Mouse (Mus musculus): ENCODE results near the gene Sephs1.
"Not testable (repeated sequence)": the region's sequence is repeated elsewhere in the genome, so short reads cannot be mapped to it uniquely, and the experiment has no call there.

The Sephs1 gene

DNA sequence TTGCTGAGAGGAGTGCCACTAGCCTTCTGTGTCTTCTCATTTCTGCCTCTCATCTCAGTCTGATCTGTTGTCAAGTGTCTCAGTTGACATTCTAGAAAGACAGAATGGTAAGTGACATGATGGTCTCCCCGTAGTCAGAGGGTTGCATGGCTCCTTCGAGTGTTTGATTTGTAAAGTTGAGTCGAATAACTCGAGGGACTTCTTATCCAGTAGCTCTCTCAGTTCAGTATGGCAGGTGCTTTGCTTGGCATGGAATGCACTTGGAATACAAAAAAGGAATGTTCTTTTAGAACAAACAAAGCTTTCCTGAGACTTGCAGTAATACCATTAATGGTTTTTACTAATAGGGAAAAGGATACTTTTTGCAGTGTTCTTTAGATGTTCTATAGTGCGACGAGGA lies 25.8 kb downstream of the Sephs1 start:
- no peak for DNase-seq (ENCODE audit: low read depth, low spot score)

DNA sequence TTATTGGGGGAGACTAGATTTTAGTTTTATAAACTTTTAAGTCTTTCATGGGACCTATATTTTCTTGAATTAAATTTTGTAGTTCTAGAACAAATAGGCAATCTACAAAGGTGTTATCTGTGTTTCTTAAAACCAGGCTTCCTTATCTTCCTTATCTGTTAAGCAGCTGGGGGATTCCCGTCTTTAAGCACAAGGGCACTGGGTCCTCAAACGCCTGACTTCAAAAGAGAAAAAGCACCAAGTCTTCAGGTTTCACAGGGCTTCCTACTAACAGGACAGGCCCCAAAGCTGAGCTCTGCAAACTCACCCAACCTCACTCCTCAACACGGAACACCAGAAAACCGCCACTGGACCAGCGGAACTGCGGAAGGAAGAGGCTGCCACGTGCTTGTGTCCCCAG lies 26.6 kb downstream of the Sephs1 start:
- DNase-seq (ENCODE audit: low read depth, low spot score) = peak; percentile 56

DNA sequence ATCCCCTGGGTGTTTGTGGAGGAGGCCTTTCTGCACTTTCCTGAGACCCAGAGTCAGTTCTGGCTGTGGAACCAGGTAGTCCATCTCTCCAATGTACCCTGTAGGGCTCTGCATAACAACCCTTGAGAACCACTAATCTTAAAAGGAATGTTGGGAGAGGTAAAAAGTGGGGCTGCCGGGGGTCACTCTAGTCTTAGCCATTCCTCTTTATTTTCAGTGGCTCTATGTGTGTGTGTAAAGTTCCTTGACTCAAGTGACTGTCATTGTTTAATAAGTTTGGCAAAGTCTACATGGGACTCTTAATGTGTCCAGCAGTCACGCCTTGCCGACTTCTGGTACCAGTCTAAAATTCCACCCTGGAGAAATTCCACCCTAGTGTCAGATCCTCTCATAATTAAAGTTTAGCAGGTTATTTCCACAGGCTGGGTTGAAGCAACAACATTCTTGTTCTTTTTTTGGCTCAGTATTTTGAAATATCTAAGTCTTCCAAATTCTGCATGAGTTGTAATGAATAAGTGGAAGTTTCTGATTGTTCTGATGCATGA lies 27.5 kb downstream of the Sephs1 start:
- DNase-seq (ENCODE audit: low read depth, low spot score) = no peak

DNA sequence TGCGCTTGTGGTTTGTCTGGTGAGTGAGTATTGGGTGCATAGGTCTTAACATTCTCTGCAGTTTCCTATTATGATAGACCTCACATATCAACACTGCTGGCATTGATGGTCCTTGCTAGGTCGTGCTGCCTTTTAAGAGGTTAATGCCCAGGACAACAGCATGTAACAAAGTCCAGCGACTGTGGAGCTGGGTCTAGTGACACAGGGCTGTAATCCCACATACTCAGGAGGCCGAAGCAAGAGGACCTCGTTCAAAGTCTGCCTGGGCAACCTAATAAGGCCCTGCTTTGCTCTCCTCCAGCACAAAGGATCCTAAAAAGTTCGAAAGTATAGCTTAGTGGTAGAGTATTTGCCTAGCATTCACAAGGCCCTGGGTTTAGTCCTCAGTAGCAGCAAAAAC lies 28.5 kb downstream of the Sephs1 start:
- no peak for DNase-seq (ENCODE audit: low read depth, low spot score)

DNA sequence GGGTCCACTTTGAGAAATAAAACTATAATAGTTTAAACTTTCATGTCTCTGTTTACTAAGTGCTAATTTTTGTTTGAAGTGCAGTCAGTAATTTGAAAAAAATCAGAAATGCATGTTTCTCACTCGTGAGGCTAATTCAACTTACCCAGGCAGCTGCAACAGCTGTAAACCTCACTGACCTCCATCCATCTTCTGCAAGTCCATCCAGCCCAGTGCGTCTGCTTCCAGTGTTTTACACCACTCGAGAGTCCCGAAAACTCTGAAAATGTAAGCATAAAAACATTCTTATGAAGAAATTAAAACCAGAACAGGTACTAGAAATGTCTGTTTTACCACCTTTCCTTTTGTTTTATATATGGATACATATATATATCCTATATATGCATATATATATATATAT lies 29.2 kb downstream of the Sephs1 start:
- no peak for DNase-seq (ENCODE audit: low read depth, low spot score)

DNA sequence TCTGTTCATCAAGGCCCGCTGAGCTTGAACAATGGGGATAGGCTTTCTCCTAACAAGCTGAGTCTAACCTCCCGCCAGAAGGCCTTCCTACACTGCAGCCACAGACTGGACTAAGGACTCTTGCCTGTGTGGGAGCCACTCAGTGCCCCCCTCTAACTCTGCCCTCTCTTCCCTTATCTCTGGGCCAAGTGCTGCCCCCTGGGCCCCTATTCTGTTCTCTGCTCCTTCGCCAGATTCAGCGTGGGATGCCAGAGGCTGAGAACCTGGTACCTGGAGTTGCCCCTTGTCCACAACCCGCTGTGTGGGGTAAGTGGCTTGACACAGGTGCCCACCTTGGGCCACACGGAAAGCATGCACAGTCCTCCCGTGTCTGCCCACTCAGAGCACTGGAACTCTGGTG lies 32.6 kb downstream of the Sephs1 start:
- DNase-seq (ENCODE audit: low read depth, low spot score) = no peak

DNA sequence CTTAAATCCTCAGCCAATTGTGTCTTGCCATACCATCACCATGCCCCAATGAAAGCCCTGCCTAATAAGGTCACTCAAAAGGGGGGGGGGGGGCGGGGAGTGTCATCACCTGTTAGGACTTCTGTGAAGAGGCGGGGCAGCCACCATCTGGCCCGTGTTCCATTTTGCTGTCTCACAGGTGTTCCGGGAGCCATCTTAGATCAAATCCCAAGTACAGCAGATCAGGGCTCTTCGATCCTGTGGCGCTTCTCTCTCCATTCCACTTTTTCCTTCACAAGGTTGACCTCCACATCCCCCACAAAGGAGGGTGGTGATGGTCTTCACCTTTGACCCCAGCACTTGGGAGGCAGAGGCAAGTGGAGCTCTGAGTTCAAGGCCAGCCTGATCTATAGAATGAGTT lies 34.7 kb downstream of the Sephs1 start:
- no peak for DNase-seq (ENCODE audit: low read depth, low spot score)

DNA sequence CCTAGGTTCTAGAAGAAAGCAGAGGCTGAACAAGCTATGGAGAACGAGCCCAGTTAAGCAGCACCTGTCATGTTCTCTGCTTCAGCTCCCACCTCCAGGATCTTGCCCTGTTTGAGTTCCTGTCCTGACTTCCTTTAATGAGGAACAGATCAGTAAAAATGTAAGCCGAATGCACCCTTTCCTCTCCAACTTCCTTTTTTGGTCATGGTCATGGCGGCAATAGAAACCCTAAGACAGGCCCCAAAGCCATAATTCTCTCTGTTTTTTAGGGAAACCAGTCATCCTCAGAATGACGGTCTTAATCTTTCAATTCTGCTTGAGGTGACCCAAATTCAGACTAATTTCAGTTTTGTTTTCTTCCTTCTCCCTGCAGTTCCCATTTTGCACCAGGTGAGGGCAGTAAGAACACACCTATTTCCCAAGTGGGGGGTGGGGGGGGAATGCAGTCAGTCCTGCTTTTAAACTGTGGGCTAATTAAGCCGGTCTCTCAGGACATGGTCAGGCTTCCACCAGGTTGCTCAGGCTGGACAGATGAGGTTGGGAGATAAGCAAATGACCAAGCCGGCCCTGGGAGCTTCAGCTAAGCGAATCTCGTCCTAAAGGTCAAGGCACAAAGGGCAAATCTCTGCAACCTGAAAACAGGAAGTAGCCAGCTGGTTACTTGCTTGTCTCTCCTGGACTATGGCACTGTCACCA lies 36.1 kb downstream of the Sephs1 start:
- DNase-seq (ENCODE audit: low read depth, low spot score) = peak; percentile 86

DNA sequence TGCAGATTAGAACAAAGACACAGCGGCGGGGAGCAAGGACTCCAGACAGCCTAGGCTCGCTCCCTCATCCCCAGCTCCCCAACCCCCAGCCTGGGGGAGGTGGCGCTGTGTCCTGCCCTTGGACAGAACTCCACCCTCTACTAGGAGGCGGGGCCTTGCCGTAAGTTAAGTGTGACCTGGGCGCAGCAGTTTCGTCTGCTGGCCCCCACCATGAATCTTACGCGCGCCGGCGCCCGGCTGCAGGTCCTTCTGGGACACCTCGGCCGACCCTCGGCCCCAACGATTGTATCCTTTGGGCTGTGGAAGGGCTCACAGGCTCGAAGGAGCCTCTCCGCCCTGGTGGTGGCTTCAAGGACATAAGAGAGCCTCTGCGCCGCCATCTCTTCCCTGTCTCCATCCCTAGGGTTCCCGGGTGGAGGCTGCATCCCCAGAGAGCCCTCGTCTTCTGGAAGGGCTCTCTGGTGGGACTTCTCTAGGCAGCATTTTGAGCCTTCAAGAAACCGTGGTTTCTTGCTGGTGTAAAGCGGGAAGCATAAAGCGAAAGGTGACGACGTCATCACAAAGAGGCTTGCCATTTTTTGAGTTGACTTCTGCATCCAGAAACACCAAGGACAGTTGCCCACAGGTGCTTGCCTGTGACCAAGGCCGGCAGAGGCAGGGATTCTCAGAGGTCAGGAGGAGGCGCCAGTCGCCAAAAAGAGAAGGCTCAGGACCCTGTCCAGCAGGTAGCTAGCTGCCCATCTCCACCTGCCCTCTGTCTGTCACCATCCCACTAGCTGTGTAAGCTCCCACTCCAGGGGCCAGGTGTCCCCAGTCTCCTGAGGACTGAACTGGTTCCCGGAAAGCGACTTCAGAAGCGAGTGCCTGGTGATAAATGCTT lies 37.7 kb downstream of the Sephs1 start, which contains the start of gene Phyh:
Gene Phyh (plus strand): TSS at position 160 of the 880 bp plus-strand sequence.
- peak; percentile 90 for DNase-seq (ENCODE audit: low read depth, low spot score)

DNA sequence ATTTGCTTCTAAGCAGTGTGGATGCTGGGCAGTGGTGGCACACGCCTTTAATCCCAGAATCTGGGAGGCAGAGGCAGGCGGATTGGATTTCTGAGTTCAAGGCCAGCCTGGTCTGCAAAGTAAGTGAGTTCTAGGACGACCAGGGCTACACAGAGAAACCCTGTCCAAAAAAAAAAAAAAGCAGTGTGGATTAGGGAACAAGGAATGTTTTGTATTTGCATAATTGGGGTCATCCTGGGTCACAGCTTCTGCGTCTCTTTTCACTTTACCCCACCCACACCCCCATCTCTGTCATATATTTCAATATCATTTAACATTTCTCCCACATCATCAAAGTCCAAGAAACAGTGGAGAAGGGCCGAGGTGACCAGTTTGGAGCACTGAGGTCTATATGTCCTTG lies 39.7 kb downstream of the Sephs1 start:
- no peak for DNase-seq (ENCODE audit: low read depth, low spot score)

DNA sequence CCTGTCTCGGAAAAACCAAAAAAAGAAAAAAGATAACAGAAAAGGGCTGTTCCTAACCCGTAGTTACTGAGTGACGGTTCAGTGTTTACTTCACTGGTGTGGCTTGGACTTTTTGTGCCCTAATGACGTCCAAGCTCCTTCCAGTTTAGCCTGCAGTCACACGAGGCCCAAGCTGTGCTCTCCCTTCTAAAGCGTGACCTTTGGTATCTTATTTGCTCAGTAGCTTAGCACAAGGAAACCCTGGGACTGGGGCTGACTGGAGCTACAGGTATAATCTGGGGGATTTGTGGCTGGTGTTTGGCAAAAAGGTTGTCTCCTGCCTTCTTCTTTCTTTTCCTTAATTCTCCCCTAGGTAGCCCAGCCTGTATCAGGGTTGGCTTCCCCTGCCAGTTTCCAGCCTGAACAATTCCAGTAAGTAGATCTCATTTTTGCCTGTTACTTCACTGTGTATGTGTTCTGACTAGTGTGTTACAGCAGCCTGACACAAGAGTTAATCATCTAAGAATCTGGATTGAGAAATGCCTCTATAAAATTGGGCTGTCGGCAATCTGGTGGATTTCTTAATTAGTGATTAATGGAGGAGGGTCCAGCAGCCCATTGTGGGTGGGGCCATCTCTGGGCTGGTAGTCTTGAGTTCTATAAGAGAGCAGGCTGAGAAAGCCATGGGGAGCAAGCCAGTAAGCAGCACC lies 41.3 kb downstream of the Sephs1 start:
- DNase-seq (ENCODE audit: low read depth, low spot score) = no peak

DNA sequence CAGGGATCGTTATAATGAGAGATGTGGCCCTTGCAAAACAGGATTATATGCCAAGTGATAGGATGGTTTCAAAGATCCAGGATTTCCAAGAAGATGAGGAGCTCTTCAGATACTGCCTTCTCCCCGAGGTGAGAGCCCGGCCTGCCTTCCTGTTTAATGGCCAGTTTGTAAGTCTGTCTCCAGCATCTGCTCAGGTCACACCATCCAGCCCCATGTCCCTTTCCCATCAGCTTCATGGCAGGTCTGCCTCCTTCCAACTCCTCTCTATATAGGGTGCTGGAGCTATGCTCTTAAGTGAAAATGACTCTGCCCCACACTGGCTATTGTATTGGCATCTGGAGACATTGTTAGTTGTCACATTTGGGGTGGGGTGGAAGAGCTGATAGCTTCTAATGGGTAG lies 46.0 kb downstream of the Sephs1 start:
- DNase-seq (ENCODE audit: low read depth, low spot score) = no peak

DNA sequence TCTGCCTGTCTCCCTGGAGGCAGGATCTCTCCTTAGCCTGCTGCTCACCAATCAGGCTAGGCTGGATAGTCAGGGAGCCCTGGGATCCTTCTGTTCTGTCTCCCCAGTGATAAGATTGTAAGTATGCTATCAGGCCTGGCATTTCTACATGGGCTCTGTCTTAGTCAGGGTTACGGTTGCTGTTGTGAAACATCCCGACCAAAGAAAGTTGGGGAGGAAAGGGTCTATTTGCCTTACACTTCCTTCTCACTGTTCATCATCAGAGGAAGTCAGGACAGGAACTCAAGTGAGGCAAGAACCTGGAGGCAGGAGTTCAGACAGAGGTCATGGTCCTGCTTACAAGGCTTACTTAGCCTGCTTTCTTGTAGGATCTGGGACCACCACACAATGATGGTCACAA lies 47.9 kb downstream of the Sephs1 start:
- DNase-seq (ENCODE audit: low read depth, low spot score) = no peak

DNA sequence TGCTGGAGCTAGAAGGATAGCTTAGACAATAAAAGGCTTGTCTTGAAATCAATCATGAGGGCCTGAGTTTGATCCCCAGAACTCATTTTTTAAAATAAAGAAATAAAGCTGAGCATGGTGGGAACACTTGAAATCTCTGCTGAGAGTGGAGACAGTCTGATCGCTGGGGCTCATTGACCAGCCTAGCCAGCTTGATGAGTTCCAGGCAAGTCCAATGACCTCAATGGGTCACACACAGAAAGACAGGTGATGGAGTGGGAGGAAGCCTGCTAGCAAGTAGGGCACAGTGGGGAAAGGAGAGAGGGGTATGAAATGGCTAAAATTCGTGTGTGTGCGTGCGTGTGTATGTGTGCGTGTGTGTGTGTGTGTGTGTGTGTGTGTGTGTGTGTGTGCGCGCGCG lies 53.2 kb downstream of the Sephs1 start:
- no peak for DNase-seq (ENCODE audit: low read depth, low spot score)

DNA sequence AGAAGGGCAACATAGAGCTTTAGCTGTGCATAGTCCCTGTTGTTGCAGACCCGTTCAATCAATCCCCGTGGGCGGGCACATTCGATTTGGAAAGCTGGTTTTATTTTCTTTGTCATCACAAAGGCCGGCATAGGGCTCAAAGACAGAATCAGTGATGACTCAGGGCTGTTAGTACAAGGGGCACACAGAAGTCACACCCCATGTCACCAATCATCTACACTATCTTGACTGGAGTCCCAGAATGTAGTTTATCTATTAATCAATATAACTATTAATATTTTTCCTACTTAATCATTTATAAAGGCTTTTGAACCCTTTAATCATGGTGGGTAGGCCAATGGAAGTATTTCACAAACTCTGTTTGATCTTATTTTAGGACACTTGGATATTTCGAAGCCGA lies 56.6 kb downstream of the Sephs1 start:
- no peak for DNase-seq (ENCODE audit: low read depth, low spot score)

DNA sequence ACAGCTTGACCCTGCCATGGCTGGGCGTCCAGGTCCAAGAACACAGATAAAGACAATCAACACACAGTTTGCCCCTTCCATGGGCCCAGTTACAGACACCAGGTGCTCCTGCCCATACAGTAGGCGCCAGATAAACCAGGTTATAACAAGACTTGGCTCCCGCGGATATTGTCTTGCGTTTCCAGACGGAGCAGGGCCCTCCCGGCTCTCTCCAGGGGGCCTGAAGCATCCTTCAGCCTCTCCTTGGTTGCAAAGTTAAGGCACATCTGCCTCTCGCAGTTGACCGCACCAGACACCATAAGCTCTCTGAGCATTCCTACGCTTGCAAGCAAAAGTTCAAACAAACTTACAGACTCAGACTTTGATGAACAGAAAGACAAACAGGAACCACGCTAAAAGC lies 59.5 kb downstream of the Sephs1 start:
- DNase-seq (ENCODE audit: low read depth, low spot score) = no peak

DNA sequence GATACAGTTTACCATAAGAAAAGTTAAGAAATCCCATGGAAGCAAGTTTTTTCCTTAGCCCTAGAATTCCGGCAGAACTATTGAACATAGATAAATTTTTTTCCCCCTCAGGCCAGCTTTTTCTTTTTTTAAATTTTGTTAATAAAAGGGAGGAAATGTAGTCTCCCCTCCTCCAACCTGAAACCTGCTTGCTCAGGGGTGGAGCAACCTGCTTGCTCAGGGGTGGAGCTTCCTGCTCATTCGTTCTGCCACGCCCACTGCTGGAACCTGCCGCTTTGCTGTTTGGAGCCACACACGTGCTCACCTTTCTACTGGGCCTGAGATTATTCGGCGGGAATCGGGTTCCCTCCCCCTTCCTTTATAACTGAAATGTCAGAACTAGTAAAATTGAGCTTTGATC lies 68.3 kb downstream of the Sephs1 start:
- DNase-seq (ENCODE audit: low read depth, low spot score) = not testable (repeated sequence)

DNA sequence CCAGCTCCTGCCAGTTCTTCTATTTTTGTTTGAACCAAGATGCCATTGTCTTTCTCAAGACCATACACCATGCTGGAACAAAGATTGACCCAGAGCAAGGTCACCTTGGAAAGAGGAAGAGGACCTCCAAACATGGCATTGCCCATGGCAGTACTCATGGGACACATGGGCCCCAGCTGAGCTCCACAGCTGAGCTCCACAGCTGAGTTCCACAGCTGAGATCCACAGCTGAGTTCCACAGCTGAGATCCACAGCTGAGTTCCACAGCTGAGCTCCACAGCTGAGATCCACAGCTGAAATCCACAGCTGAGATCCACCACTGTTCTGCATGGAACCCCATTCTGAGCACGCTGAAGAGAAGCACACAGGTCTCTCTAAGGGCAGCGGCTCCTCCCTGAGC lies 69.6 kb downstream of the Sephs1 start:
- no peak for DNase-seq (ENCODE audit: low read depth, low spot score)

DNA sequence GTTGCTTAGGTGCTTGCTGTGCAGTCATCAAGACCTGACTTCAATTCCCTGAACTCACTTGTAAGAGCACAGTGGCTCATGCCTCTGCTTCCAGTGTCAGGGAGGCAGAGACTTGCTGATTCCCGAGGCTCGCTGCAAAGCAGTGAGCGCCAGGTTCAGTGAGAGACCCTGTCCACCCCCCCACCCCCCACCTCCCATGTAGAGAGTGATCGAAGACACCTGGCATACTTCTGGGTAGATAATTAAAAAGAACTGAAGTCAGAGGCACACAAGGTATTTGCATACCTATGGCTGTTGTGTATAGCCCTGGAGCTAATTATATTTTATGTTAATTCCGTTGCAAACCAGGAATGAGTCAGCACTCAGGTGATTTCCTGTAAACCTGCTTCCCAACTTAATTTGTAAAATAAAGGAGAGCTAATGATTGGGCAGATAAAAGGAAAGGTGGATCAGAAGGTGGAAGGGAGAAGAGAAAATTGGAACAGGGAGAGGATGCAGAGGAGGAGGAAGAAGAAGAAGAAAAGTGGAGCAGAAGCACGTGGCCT lies 72.9 kb downstream of the Sephs1 start:
- no peak for DNase-seq (ENCODE audit: low read depth, low spot score)

DNA sequence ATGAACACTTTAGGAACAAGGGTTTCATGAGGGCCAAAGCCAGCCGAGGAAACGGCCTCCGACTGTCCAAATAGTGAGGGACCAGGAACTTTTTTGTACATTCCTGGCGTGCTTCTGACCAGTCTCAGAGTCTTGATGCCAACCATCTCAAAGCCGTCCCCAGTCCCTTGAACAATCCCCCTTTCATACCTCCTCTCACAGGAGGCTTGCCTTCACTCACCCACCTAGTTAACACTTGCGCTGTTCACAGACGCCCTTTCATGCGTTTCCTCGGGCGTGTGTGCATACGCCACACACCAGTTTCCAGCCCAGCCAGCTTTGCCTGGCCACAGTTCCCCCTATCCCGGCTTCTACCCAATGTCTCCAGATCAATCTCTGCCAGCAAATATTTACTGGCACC lies 76.7 kb downstream of the Sephs1 start:
- DNase-seq (ENCODE audit: low read depth, low spot score) = no peak
